Mouse (Mus musculus) heart, embryonic 14.5 days (tissue): ENCODE data around the gene Grb10. TPM values are rescaled to one million over a fixed set of nuclear protein-coding genes. Genes with fewer than 3 reads are reported as not detected.

Experiments used
- ATAC-seq: fragments of 200-750 bp; cut with Nextera tagmentation; 2 replicates; pipeline ENCODE4 v1.8.0; 2017; ENCODE audit warnings: low read depth, moderate TSS enrichment; ENCODE audit not compliant: insufficient number of reproducible peaks, insufficient read depth, low FRiP score
- H3K27ac ChIP-seq, 2 experiments: fragments of 200-500 bp in 1 of 2; fragments of 300-500 bp in 1 of 2; sonication (generic) in 1 of 2; replicated peaks in 1 of 2; 2 replicates each; pipeline ENCODE4 v1.5.1; 2012 to 2014; ENCODE audit warnings: low read depth in 2 of 2, low read length in 2 of 2, control low read depth in 1 of 2, mild to moderate bottlenecking in 1 of 2, mixed read lengths in 1 of 2; ENCODE audit not compliant: control insufficient read depth in 1 of 2, insufficient read depth in 1 of 2
- H3K27me3 ChIP-seq: fragments of 300-500 bp; sonication (generic); 2 replicates; pipeline ENCODE4 v1.6.1; 2014; ENCODE audit warnings: mild to moderate bottlenecking, low read length, control low read depth; ENCODE audit not compliant: control insufficient read depth, insufficient read depth
- H3K36me3 ChIP-seq: fragments of 300-500 bp; sonication (generic); 2 replicates; pipeline ENCODE4 v1.6.1; 2014; ENCODE audit warnings: mild to moderate bottlenecking, control low read depth, low read length, mixed read lengths; ENCODE audit not compliant: control insufficient read depth, insufficient read depth
- H3K4me1 ChIP-seq, 2 experiments: fragments of 200-500 bp in 1 of 2; fragments of 300-500 bp in 1 of 2; sonication (generic) in 1 of 2; 2 replicates each; pipeline ENCODE4 v1.6.1; 2012 to 2014; ENCODE audit warnings: low read length in 2 of 2, control low read depth in 1 of 2, mixed read lengths in 1 of 2; ENCODE audit not compliant: control insufficient read depth in 2 of 2, insufficient read depth in 2 of 2
- H3K4me2 ChIP-seq: fragments of 300-500 bp; sonication (generic); 2 replicates; pipeline ENCODE4 v1.6.1; 2014; ENCODE audit warnings: mild to moderate bottlenecking, low read length
- H3K4me3 ChIP-seq, 2 experiments: fragments of 200-500 bp in 1 of 2; fragments of 300-500 bp in 1 of 2; sonication (generic) in 1 of 2; 2 replicates each; pipeline ENCODE4 v1.5.1; 2012 to 2014; ENCODE audit warnings: low read length in 2 of 2, mild to moderate bottlenecking in 2 of 2, control low read depth in 1 of 2, low read depth in 1 of 2, moderate library complexity in 1 of 2; ENCODE audit not compliant: control insufficient read depth in 1 of 2, insufficient read depth in 1 of 2
- H3K9ac ChIP-seq: fragments of 300-500 bp; sonication (generic); 2 replicates; pipeline ENCODE4 v1.6.1; 2014; ENCODE audit warnings: mild to moderate bottlenecking, low read length
- H3K9me3 ChIP-seq: fragments of 300-500 bp; sonication (generic); 2 replicates; pipeline ENCODE4 v1.6.1; 2016; ENCODE audit warnings: low read length, control low read depth; ENCODE audit not compliant: control insufficient read depth
- WGBS: fragments of 180-500 bp; shearing (Covaris S2); extraction: QIAGEN DNeasy Blood & Tissue Kit; methylation state at CpG from one replicate; pipeline ENCODE4 v1.1.7; 2014; 5-methylcytosine and 5-hydroxymethylcytosine counted together
- polyA plus RNA-seq: library from polyadenylated mRNA; unstranded; fragments of >200 nt; fragmentation: Nextera tagmentation; extraction: Ambion mirVana; gene quantifications from 2 replicates; pipeline ENCODE4 v1.2.1, GENCODE M21; 2014

Gene Grb10
- polyA plus RNA-seq, 1 experiment from 2014 or later, result 330 TPM

GRCm38 (mm10) chr11:12034371-12034770, 4.1 kb downstream of the Grb10 start:
- Histone ChIP-seq H3K36me3 (peaks cover 19% of the 10 kb centered on the region; the same call in 1 of the 2 replicates), H3K9ac (peak overlapping the region; percentile 98), H3K27me3 (peaks cover 86% of the 10 kb centered on the region), H3K27ac (peak overlapping the region; percentile 71 to 95), H3K4me3 (peak overlapping the region; percentile 51 to 72), H3K4me1 (peaks cover 0 to 12% of the 10 kb centered on the region in 2 experiments; a peak in 3 of 4 replicates), H3K4me2 (peak overlapping the region; percentile 73), H3K9me3 (0 out of 2 replicates have a peak, but pooled peaks cover under 1% of the 10 kb centered on the region)
- WGBS, result 46% methylated on average over 5 of the region's 5 CpGs
- no peak for ATAC-seq

- Histone ChIP-seq H3K4me2 (peak overlapping the region; percentile 73), H3K27ac (peak overlapping the region; percentile 51 to 55), H3K4me1 (peaks cover 0 to 12% of the 10 kb centered on the region in 2 experiments; a peak in 1 of 4 replicates), H3K9ac (peak overlapping the region; percentile 98), H3K4me3 (peak overlapping the region; percentile 37 to 72), H3K9me3 (0 out of 2 replicates have a peak, but pooled peaks cover 3% of the 10 kb centered on the region), H3K27me3 (peaks cover 88% of the 10 kb centered on the region), H3K36me3 (peaks cover 34% of the 10 kb centered on the region)
- ATAC-seq, result peak; percentile 18; the same call in 1 of the 2 replicates
- 23% methylated on average over 5 of the region's 5 CpGs for WGBS
Measured at GRCm38 (mm10) chr11:12032831-12033230, 5.7 kb downstream of the Grb10 start.

DNA sequence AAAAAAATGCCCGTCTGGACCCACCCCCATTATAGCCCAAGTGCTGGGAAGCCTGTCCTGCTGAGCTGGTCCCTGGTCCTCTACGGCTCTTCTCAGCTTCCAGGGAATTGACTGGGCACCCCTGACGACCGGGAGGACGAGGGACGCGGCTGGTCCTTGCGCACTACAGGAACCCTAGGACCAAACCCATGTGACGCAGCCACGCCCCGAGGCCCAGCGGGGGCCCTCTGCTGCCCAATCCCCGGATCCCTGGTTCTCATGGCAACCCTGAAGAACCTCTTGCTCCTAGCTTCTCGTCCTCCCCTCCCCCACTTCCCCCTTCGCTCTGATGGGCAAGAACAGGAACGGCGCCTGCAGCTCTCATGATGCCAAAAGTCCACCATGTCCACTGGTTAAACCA, 11.8 kb downstream of the Grb10 start:
- Histone ChIP-seq H3K4me2 (peak overlapping the region; percentile 64), H3K4me3 (peak overlapping the region; percentile 2 to 30; a peak in 3 of 4 replicates), H3K27me3 (peaks cover 84% of the 10 kb centered on the region), H3K36me3 (peaks cover 75% of the 10 kb centered on the region), H3K9ac (no peak overlapping the region), H3K27ac (no peak overlapping the region), H3K9me3 (peaks cover 24% of the 10 kb centered on the region), H3K4me1 (peaks cover 2 to 16% of the 10 kb centered on the region in 2 experiments; a peak in 2 of 4 replicates)
- no peak for ATAC-seq
- 48% methylated on average over 17 of the region's 17 CpGs for WGBS

DNA sequence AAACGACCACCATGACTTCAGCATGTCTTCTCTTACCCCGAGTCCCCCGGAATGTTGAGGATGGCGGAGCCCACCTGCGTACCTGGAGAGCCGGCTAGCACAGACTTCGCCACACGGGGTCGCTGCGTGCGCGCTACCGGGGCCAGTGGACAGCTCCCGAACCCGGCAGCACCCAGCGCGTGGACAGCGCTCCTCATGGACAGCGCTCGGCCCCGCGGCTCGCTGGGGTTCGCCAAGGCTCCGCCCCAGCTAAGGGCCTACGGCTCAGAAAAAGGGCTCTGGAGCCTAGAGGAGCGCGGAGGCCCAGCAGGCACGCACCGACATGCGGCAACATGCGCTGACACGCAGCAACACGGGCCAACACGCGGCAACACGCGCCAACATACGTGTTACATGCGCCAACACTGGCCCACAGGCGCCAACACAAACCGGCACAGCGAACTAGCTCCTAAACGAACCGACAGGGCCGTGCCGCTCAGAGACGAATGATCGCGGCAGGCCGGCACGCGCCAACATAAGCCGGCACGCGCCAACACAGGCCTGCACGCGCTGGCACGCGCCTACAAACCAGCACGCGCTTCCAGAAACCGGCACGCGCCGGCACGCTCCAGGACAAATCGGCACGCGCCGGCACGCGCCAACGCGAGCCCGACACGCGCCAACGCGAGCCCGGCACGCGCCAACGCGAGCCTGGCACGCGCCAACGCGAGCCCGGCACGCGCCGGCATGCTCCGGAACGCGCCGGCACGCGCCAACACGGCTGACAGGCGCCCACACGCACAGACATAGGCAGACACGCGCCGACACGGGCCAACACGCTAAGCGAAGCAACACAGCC, 12.5 kb downstream of the Grb10 start:
- Histone ChIP-seq H3K27me3 (peaks cover 84% of the 10 kb centered on the region), H3K4me1 (peaks cover 2 to 16% of the 10 kb centered on the region in 2 experiments; a peak in 2 of 4 replicates), H3K4me3 (peak overlapping the region; percentile 9 to 30), H3K36me3 (peaks cover 74% of the 10 kb centered on the region), H3K9ac (no peak overlapping the region), H3K4me2 (peak overlapping the region; percentile 64), H3K9me3 (peaks cover 24% of the 10 kb centered on the region), H3K27ac (no peak overlapping the region)
- WGBS, result 60% methylated on average over 108 of the region's 108 CpGs
- peak; percentile 73 for ATAC-seq

DNA sequence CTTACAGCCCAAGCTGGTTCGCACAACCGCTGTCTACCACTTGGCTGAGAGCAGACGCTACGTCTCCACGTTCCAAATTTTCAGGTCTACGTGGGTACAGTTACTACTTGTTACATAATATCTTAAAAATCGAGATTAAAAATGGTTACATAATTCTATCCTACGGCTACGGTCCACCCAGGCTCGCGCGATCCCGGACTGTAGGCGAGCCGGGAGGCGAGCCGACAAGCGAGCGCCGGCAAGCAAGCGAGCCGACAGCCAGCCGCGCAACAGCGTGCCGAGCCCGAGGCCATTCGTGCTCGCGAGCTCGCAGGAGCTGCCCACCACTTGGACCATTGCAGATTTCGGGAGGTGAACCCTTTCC, 13.1 kb downstream of the Grb10 start:
- WGBS, result 49% methylated on average over 32 of the region's 32 CpGs
- no peak overlapping the region for H3K9ac ChIP-seq

GRCm38 (mm10) chr11:12023051-12023450, 15.4 kb downstream of the Grb10 start:
- H3K36me3 ChIP-seq, result peaks cover 75% of the 10 kb centered on the region
- H3K27me3 ChIP-seq, result peaks cover 68% of the 10 kb centered on the region
- H3K4me3 ChIP-seq, result no peak overlapping the region
- H3K4me2 ChIP-seq, result no peak overlapping the region
- H3K4me1 ChIP-seq, result peaks cover 7 to 23% of the 10 kb centered on the region in 2 experiments
- WGBS, result 53% methylated on average over 3 of the region's 3 CpGs
- H3K27ac ChIP-seq, result no peak overlapping the region
- H3K9ac ChIP-seq, result no peak overlapping the region
- no peak for ATAC-seq
- peaks cover 21% of the 10 kb centered on the region for H3K9me3 ChIP-seq

More for the DNA sequence above, 13.1 kb downstream of the Grb10 start:
- Histone ChIP-seq H3K4me2 (peak overlapping the region; percentile 64; the same call in 1 of the 2 replicates), H3K9me3 (peaks cover 24% of the 10 kb centered on the region), H3K27ac (no peak overlapping the region), H3K36me3 (peaks cover 74% of the 10 kb centered on the region), H3K4me1 (peaks cover 2 to 13% of the 10 kb centered on the region in 2 experiments; a peak in 2 of 4 replicates), H3K4me3 (peak overlapping the region in 1 of 2 experiments; percentile 30; a peak in 1 of 4 replicates), H3K27me3 (peaks cover 80% of the 10 kb centered on the region)
- no peak; the same call in 1 of the 2 replicates for ATAC-seq

DNA sequence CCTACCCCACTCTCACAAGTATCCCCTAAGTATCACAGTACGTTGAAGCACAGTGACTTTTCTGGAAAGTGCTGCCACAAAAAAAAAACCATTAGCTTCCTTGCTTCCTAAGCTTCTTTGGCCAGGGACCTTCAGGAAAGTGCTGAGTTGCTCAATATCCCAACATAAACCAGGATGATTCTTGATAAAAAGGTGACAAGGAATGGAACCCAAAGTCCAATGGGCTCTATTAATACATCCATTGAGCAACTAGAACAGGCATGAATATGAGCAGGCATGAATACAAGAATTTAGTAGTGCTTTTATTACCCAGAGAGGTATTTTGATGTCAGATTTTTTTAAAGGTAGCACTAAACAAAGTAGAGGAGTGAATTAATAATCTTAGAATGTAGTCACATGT, 18.8 kb downstream of the Grb10 start:
- peak overlapping the region in 1 of 2 experiments; percentile 27; a peak in 1 of 4 replicates for H3K27ac ChIP-seq
- 70% methylated on average over 1 of the region's 1 CpGs for WGBS
- 0 out of 2 replicates have a peak, but pooled peaks cover 4% of the 10 kb centered on the region for H3K9me3 ChIP-seq
- H3K27me3 ChIP-seq, result peaks cover 45% of the 10 kb centered on the region
- H3K4me3 ChIP-seq, result no peak overlapping the region
- no peak for ATAC-seq
- peaks cover 51% of the 10 kb centered on the region for H3K36me3 ChIP-seq
- peaks cover 7 to 19% of the 10 kb centered on the region in 2 experiments for H3K4me1 ChIP-seq
- no peak overlapping the region for H3K4me2 ChIP-seq
- no peak overlapping the region for H3K9ac ChIP-seq
